Mouse (Mus musculus) hindbrain, embryonic 14.5 days (tissue): ENCODE measurements around the gene Serp2. TPM values are rescaled to one million over a fixed set of nuclear protein-coding genes. Genes with fewer than 3 reads are reported as not detected.

Experiments
- ATAC-seq: fragments of 200-750 bp; cut with Nextera tagmentation; 2 replicates; pipeline ENCODE4 v1.8.0; 2017; ENCODE audit warnings: moderate number of reproducible peaks, mild to moderate bottlenecking, moderate TSS enrichment, moderate library complexity; ENCODE audit not compliant: low FRiP score
- DNase-seq: peaks from one replicate; pipeline ENCODE4 v3.0.0-alpha.2; 2015; ENCODE audit warnings: low spot score
- H3K27ac ChIP-seq: fragments of 300-500 bp; sonication (generic); 2 replicates; pipeline ENCODE4 v1.5.1; 2014; ENCODE audit warnings: mild to moderate bottlenecking, moderate library complexity
- H3K27me3 ChIP-seq: fragments of 300-500 bp; sonication (generic); 2 replicates; pipeline ENCODE4 v1.6.1; 2014; ENCODE audit warnings: mild to moderate bottlenecking, low read length, mixed read lengths; ENCODE audit not compliant: control insufficient read depth, insufficient read depth
- H3K36me3 ChIP-seq: fragments of 300-500 bp; sonication (generic); replicated peaks from 2 replicates; pipeline ENCODE4 v1.6.1; 2014; ENCODE audit not compliant: control insufficient read depth, insufficient read depth
- H3K4me1 ChIP-seq: fragments of 300-500 bp; sonication (generic); replicated peaks from 2 replicates; pipeline ENCODE4 v1.6.1; 2014; ENCODE audit warnings: antibody characterized with exemption, low read length, mixed read lengths; ENCODE audit not compliant: control insufficient read depth, insufficient read depth
- H3K4me2 ChIP-seq: fragments of 300-500 bp; sonication (generic); replicated peaks from 2 replicates; pipeline ENCODE4 v1.6.1; 2014; ENCODE audit warnings: mild to moderate bottlenecking, moderate library complexity
- H3K4me3 ChIP-seq: fragments of 300-500 bp; sonication (generic); replicated peaks from 2 replicates; pipeline ENCODE4 v1.5.1; 2014; ENCODE audit warnings: mild to moderate bottlenecking, low read length
- H3K9ac ChIP-seq: fragments of 300-500 bp; sonication (generic); 2 replicates; pipeline ENCODE4 v1.6.1; 2014
- H3K9me3 ChIP-seq: fragments of 300-500 bp; sonication (generic); 2 replicates; pipeline ENCODE4 v1.6.1; 2016; ENCODE audit warnings: low read length; ENCODE audit not compliant: control insufficient read depth
- WGBS: fragments of 180-500 bp; shearing (Covaris S2); extraction: QIAGEN DNeasy Blood & Tissue Kit; methylation state at CpG from one replicate; pipeline ENCODE4 v1.1.7; 2014; 5-methylcytosine and 5-hydroxymethylcytosine counted together
- polyA plus RNA-seq: library from polyadenylated mRNA; unstranded; fragments of >200 nt; fragmentation: Nextera tagmentation; extraction: Ambion mirVana; gene quantifications from 2 replicates; pipeline ENCODE4 v1.2.1, GENCODE M21; 2014

Gene Serp2
- polyA plus RNA-seq = 217 and 222 TPM in 2 replicates

- Histone ChIP-seq H3K4me1 (peaks cover 20% of the 10 kb centered on the region), H3K27ac (peak within 1 kb of the TSS; percentile 86), H3K27me3 (no peaks in the 10 kb centered on the region), H3K4me3 (peak within 1 kb of the TSS; percentile 67), H3K36me3 (no peaks in the 10 kb centered on the region), H3K4me2 (peak within 1 kb of the TSS; percentile 87), H3K9ac (peak within 1 kb of the TSS; percentile 81), H3K9me3 (no peaks in the 10 kb centered on the region)
- DNase-seq = no peak
- ATAC-seq = peak; percentile 34; the same call in 1 of the 2 replicates
- WGBS = 8% methylated on average over 17 of the region's 17 CpGs
Measured at GRCm38 (mm10) chr14:76556852-76557208, at the start of gene Serp2. Gene Serp2 (minus strand): TSS chr14:76556889.

GRCm38 (mm10) chr14:76605931-76606534 is 49.3 kb upstream of the Serp2 start:
- 65% methylated on average over 13 of the region's 13 CpGs for WGBS
- DNase-seq = no peak
- Histone ChIP-seq H3K9ac (no peak overlapping the region), H3K9me3 (no peaks in the 10 kb centered on the region), H3K4me1 (peaks cover 6% of the 10 kb centered on the region), H3K36me3 (no peaks in the 10 kb centered on the region), H3K4me3 (no peak overlapping the region), H3K27me3 (no peaks in the 10 kb centered on the region), H3K27ac (no peak overlapping the region), H3K4me2 (no peak overlapping the region)
- ATAC-seq = no peak

GRCm38 (mm10) chr14:76604012-76604411 is 47.3 kb upstream of the Serp2 start:
- DNase-seq = no peak
- Histone ChIP-seq H3K9me3 (no peaks in the 10 kb centered on the region), H3K27ac (no peak overlapping the region), H3K4me3 (no peak overlapping the region), H3K27me3 (no peaks in the 10 kb centered on the region), H3K9ac (no peak overlapping the region), H3K4me1 (peaks cover 15% of the 10 kb centered on the region), H3K4me2 (no peak overlapping the region), H3K36me3 (no peaks in the 10 kb centered on the region)
- 90% methylated on average over 6 of the region's 6 CpGs for WGBS
- ATAC-seq = no peak

GRCm38 (mm10) chr14:76601654-76602053 is 45.0 kb upstream of the Serp2 start:
- Histone ChIP-seq H3K9me3 (no peaks in the 10 kb centered on the region), H3K4me1 (peaks cover 24% of the 10 kb centered on the region), H3K4me3 (no peak overlapping the region), H3K36me3 (no peaks in the 10 kb centered on the region), H3K27me3 (no peaks in the 10 kb centered on the region), H3K9ac (no peak overlapping the region), H3K4me2 (no peak overlapping the region), H3K27ac (no peak overlapping the region)
- WGBS = 93% methylated on average over 4 of the region's 4 CpGs
- DNase-seq = no peak
- no peak for ATAC-seq

GRCm38 (mm10) chr14:76600391-76600790 is 43.7 kb upstream of the Serp2 start:
- Histone ChIP-seq H3K9ac (no peak overlapping the region), H3K27me3 (no peaks in the 10 kb centered on the region), H3K36me3 (no peaks in the 10 kb centered on the region), H3K9me3 (no peaks in the 10 kb centered on the region), H3K4me1 (peaks cover 18% of the 10 kb centered on the region), H3K27ac (no peak overlapping the region), H3K4me3 (no peak overlapping the region), H3K4me2 (no peak overlapping the region)
- 83% methylated on average over 3 of the region's 3 CpGs for WGBS
- no peak for DNase-seq
- ATAC-seq = no peak

GRCm38 (mm10) chr14:76599706-76600105 is 43.0 kb upstream of the Serp2 start:
- Histone ChIP-seq H3K27ac (no peak overlapping the region), H3K27me3 (no peaks in the 10 kb centered on the region), H3K9ac (no peak overlapping the region), H3K4me1 (peaks cover 18% of the 10 kb centered on the region), H3K9me3 (no peaks in the 10 kb centered on the region), H3K36me3 (no peaks in the 10 kb centered on the region), H3K4me3 (no peak overlapping the region), H3K4me2 (no peak overlapping the region)
- WGBS = 38% methylated on average over 4 of the region's 4 CpGs
- DNase-seq (no peak), ATAC-seq (no peak)

GRCm38 (mm10) chr14:76598518-76599216 is 42.0 kb upstream of the Serp2 start:
- H3K36me3 ChIP-seq = no peaks in the 10 kb centered on the region
- 1% methylated on average over 12 of the region's 12 CpGs for WGBS
- peaks cover 18% of the 10 kb centered on the region for H3K4me1 ChIP-seq
- no peaks in the 10 kb centered on the region for H3K27me3 ChIP-seq
- H3K4me3 ChIP-seq = peak overlapping the region; percentile 26
- peak overlapping the region; percentile 39 for H3K9ac ChIP-seq
- H3K9me3 ChIP-seq = no peaks in the 10 kb centered on the region
- ATAC-seq (peak; percentile 80; the same call in 1 of the 2 replicates), DNase-seq (peak; percentile 71)
- peak overlapping the region; percentile 57 for H3K4me2 ChIP-seq
- H3K27ac ChIP-seq = peak overlapping the region; percentile 44

- Histone ChIP-seq H3K4me3 (no peak overlapping the region), H3K27me3 (no peaks in the 10 kb centered on the region), H3K9me3 (no peaks in the 10 kb centered on the region), H3K4me1 (peaks cover 18% of the 10 kb centered on the region), H3K36me3 (no peaks in the 10 kb centered on the region), H3K27ac (no peak overlapping the region), H3K4me2 (no peak overlapping the region), H3K9ac (no peak overlapping the region)
- DNase-seq (no peak), ATAC-seq (no peak; the same call in 1 of the 2 replicates)
Measured at GRCm38 (mm10) chr14:76597751-76598150, 41.1 kb upstream of the Serp2 start.

- no peak overlapping the region for H3K4me3 ChIP-seq
- no peak overlapping the region for H3K4me2 ChIP-seq
- H3K36me3 ChIP-seq = no peaks in the 10 kb centered on the region
- H3K9me3 ChIP-seq = no peaks in the 10 kb centered on the region
- DNase-seq (no peak), ATAC-seq (no peak)
- no peak overlapping the region for H3K9ac ChIP-seq
- peaks cover 18% of the 10 kb centered on the region for H3K4me1 ChIP-seq
- no peak overlapping the region for H3K27ac ChIP-seq
- WGBS = 65% methylated on average over 9 of the region's 9 CpGs
- no peaks in the 10 kb centered on the region for H3K27me3 ChIP-seq
Measured at GRCm38 (mm10) chr14:76595048-76595859, 38.6 kb upstream of the Serp2 start.
